Mouse (Mus musculus) liver, postnatal 0 days (tissue): ENCODE results near the gene Auh. TPM values are rescaled to one million over a fixed set of nuclear protein-coding genes. Genes with fewer than 3 reads are reported as not detected.

Source experiments
- ATAC-seq: fragments of 200-750 bp; cut with Nextera tagmentation; 2 replicates; pipeline ENCODE4 v1.8.0; 2017; ENCODE audit warnings: mild to moderate bottlenecking, moderate library complexity
- DNase-seq: peaks from one replicate; pipeline ENCODE4 v3.0.0-alpha.2; 2016
- H3K27ac ChIP-seq: fragments of 300-500 bp; sonication (generic); 2 replicates; pipeline ENCODE4 v1.5.1; 2014; ENCODE audit warnings: antibody characterized with exemption, moderate library complexity, mild to moderate bottlenecking, low read depth
- H3K27me3 ChIP-seq: fragments of 300-500 bp; sonication (generic); 2 replicates; pipeline ENCODE4 v1.6.1; 2014; ENCODE audit warnings: low read length, control low read depth, mixed read lengths; ENCODE audit not compliant: insufficient read depth
- H3K36me3 ChIP-seq: fragments of 300-500 bp; sonication (generic); replicated peaks from 2 replicates; pipeline ENCODE4 v1.6.1; 2014; ENCODE audit warnings: mild to moderate bottlenecking, control low read depth, low read length, moderate library complexity, mixed read lengths; ENCODE audit not compliant: insufficient read depth
- H3K4me1 ChIP-seq: fragments of 300-500 bp; sonication (generic); 2 replicates; pipeline ENCODE4 v1.6.1; 2014; ENCODE audit warnings: antibody characterized with exemption, mild to moderate bottlenecking, control low read depth; ENCODE audit not compliant: insufficient read depth
- H3K4me2 ChIP-seq: fragments of 300-500 bp; sonication (generic); 2 replicates; pipeline ENCODE4 v1.6.1; 2014; ENCODE audit warnings: low read depth, mild to moderate bottlenecking, low read length, moderate library complexity, mixed read lengths
- H3K4me3 ChIP-seq: fragments of 300-500 bp; sonication (generic); 2 replicates; pipeline ENCODE4 v1.5.1; 2014; ENCODE audit warnings: low read depth, low read length
- H3K9ac ChIP-seq: fragments of 300-500 bp; sonication (generic); replicated peaks from 2 replicates; pipeline ENCODE4 v1.6.1; 2014; ENCODE audit warnings: mild to moderate bottlenecking, moderate library complexity
- H3K9me3 ChIP-seq: fragments of 300-500 bp; sonication (generic); 2 replicates; pipeline ENCODE4 v1.6.1; 2016; ENCODE audit warnings: mild to moderate bottlenecking, control low read depth, low read length, mixed read lengths
- CTCF ChIP-seq: sonication (generic); IDR thresholded peaks from 2 replicates; pipeline ENCODE4 v1.5.1; 2016; ENCODE audit warnings: antibody characterized with exemption, low read depth
- EP300 ChIP-seq: IDR thresholded peaks from 2 replicates; pipeline ENCODE4 v1.6.1; 2016; ENCODE audit warnings: antibody characterized with exemption, low read depth, mild to moderate bottlenecking
- WGBS: fragments of 180-500 bp; shearing (Covaris S2); extraction: QIAGEN DNeasy Blood & Tissue Kit; methylation state at CpG from one replicate; pipeline ENCODE4 v1.1.7; 2014; ENCODE audit not compliant: insufficient replicate concordance; 5-methylcytosine and 5-hydroxymethylcytosine counted together
- polyA plus RNA-seq: library from polyadenylated mRNA; unstranded; fragments of >200 nt; fragmentation: Nextera tagmentation; extraction: Ambion mirVana; gene quantifications from 2 replicates; pipeline ENCODE4 v1.2.1, GENCODE M21; 2015

The Auh gene
- polyA plus RNA-seq, 1 experiment from 2014 or later: 33.2 TPM

DNA sequence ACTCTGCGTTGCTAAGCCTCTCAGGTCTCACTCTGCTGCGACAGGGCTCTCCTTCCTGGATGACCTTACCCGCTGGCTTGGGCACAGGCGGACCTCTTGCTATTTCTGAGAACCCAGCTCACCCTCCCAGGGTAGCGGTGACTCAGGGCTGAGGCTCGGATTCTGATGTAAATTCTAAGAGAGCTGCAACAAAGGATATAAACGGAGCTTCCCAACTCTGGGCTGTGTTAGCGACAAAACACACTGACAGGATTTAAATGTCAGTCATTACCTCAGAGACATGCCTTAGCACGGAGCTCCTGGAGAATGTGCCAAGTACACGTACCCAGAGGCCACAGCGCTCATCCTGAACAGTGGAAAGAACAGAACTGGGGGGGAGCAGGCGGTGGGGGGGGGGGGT lies 49.6 kb downstream of the Auh start:
- Histone ChIP-seq H3K36me3 (0 out of 2 replicates have a peak, but pooled peaks cover 2% of the 10 kb centered on the region), H3K9me3 (no peaks in the 10 kb centered on the region), H3K4me2 (no peak overlapping the region), H3K9ac (no peak overlapping the region), H3K4me1 (no peaks in the 10 kb centered on the region), H3K27ac (no peak overlapping the region), H3K4me3 (no peak overlapping the region), H3K27me3 (no peaks in the 10 kb centered on the region)
- no peak for DNase-seq
- no peak for TF ChIP-seq EP300
- no peak for TF ChIP-seq CTCF
- no peak for ATAC-seq
- 84% methylated on average over 12 of the region's 12 CpGs for WGBS

DNA sequence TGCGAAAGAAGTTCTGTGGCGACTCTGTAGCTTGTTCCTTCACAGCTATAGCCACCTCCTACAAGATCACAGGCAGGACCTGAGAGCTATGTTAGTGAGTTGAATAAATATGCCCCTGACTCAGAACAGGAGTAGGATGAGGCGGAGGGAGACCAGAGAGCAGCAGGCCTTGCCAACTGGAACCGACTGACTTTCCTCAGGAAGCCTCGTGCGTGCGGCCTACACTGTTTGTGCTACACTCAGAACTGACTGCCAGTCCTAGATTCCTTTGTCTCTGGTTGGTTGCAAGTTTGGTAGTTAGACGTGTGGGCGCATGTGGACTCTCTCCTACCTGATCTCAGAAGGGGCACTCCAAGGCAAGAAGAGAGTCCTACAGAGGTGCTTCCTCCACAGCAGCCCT lies 50.2 kb downstream of the Auh start:
- H3K27ac ChIP-seq: no peak overlapping the region
- ATAC-seq: no peak
- TF ChIP-seq CTCF: no peak
- TF ChIP-seq EP300: no peak

DNA sequence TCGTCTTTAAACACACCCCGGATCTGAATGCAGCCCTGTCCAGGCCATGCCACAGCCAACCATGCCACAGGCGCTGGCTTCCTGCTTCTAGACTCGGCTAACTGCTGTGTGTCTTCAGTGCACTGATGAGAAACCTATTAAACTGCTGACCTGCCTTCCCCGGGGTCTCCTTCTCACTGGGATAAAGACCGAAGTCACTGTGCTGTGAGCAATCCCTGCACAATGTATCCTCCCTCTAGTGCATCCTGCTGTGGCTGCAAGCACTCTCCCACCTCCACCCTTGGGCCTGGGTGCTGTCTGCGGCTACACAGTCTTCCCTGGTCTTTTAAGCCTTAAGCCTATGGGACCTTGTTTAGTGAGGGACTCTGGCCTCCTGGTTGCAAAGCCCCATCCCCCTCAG lies 50.7 kb downstream of the Auh start:
- Histone ChIP-seq H3K36me3 (0 out of 2 replicates have a peak, but pooled peaks cover 2% of the 10 kb centered on the region), H3K9me3 (no peaks in the 10 kb centered on the region), H3K4me1 (no peaks in the 10 kb centered on the region), H3K4me3 (no peak overlapping the region), H3K4me2 (no peak overlapping the region), H3K9ac (no peak overlapping the region), H3K27me3 (no peaks in the 10 kb centered on the region), H3K27ac (no peak overlapping the region)
- DNase-seq (no peak), ATAC-seq (no peak)
- TF ChIP-seq CTCF (no peak), EP300 (no peak)
- WGBS: 84% methylated on average over 7 of the region's 7 CpGs

More for the DNA sequence above, 50.2 kb downstream of the Auh start:
- Histone ChIP-seq H3K4me2 (no peak overlapping the region), H3K4me1 (no peaks in the 10 kb centered on the region), H3K9ac (no peak overlapping the region), H3K9me3 (no peaks in the 10 kb centered on the region), H3K27me3 (no peaks in the 10 kb centered on the region), H3K36me3 (0 out of 2 replicates have a peak, but pooled peaks cover 2% of the 10 kb centered on the region), H3K4me3 (no peak overlapping the region)
- WGBS: 90% methylated on average over 9 of the region's 9 CpGs
- no peak for DNase-seq

DNA sequence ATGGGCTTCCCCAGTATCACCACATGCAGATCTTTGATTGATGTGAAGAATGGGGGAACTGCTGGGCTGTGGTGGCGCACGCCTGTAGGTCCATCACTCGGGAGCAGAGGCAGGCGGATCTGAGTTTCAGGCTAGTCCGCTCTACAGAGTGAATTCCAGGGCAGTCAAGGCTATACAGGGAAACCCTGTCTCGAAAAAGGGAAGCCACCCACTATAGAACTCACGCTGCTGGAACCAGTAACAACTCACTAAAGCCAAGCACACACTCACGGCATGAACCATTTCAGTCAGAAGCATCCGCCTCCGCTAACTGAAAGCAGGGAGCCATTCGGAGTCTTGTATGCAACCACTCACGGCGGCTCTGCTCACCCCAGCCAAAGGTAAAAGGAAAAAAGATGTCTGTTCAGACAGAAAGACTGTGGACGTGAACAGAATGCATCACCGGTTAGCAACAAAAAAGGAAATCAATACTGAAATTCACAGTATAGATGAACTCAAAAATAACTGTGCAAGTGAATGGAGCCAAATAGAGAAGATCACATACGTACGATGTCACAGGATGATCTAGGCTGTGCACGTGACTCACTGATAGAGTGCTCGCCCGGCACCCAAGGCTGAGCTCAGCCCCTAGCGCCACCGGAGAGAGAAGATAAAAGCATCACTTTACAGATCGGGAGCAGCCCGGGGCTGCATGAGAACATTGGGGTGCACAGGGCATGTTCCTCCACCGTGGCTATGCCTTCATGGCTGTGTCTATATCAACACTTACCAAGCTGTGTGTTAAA lies 53.7 kb downstream of the Auh start:
- no peak overlapping the region for H3K9ac ChIP-seq
- H3K9me3 ChIP-seq: no peaks in the 10 kb centered on the region
- H3K36me3 ChIP-seq: no peaks in the 10 kb centered on the region
- ATAC-seq (no peak), DNase-seq (no peak)
- TF ChIP-seq CTCF (no peak), EP300 (no peak)
- no peaks in the 10 kb centered on the region for H3K4me1 ChIP-seq
- WGBS: 74% methylated on average over 25 of the region's 25 CpGs
- no peaks in the 10 kb centered on the region for H3K27me3 ChIP-seq
- no peak overlapping the region for H3K4me3 ChIP-seq
- H3K4me2 ChIP-seq: no peak overlapping the region
- H3K27ac ChIP-seq: no peak overlapping the region

DNA sequence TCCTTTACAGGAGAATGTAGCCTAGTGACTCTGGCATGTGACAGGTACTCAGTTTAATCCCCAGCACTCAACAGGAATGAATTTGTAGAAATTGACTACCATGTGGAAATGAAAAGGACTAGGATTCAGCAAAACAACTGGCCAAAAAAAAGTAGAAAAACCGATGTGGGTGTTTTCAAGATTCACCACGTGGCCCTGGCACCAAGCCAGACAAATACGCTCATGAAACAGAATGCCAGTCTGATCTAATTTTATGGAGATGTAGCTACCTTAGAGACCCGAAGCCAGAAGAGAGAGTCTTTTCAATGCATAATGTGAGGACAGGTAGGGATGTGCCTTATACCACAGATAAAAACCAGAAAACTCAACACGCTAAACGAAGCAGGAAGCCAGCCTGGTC lies 54.4 kb downstream of the Auh start:
- Histone ChIP-seq H3K27ac (no peak overlapping the region), H3K27me3 (no peaks in the 10 kb centered on the region), H3K4me3 (no peak overlapping the region), H3K9me3 (no peaks in the 10 kb centered on the region), H3K36me3 (no peaks in the 10 kb centered on the region), H3K4me1 (no peaks in the 10 kb centered on the region), H3K4me2 (no peak overlapping the region), H3K9ac (no peak overlapping the region)
- 64% methylated on average over 6 of the region's 6 CpGs for WGBS
- TF ChIP-seq EP300: no peak
- TF ChIP-seq CTCF: no peak
- DNase-seq: no peak
- no peak for ATAC-seq

DNA sequence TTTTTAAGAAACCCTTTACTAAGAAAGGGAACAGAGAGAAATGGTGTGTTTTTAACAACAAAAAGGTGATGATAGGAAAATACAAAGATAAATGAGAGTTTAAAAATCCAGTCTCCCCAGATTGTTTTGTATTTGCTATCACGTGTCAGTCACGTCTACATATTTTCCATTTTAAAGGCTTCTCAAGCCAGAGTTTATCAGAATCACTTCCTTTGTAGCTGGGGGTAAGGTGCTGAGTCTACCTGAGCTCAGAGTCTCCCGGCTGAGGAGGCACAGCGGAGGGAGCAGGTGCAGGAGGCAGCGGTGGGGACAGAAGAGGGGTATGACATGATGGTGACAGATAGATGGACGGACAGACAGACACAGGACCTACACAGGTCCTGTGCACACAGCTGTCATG lies 55.1 kb downstream of the Auh start:
- Histone ChIP-seq H3K36me3 (no peaks in the 10 kb centered on the region), H3K4me1 (no peaks in the 10 kb centered on the region), H3K9me3 (no peaks in the 10 kb centered on the region), H3K27me3 (no peaks in the 10 kb centered on the region), H3K9ac (no peak overlapping the region), H3K4me3 (no peak overlapping the region), H3K4me2 (no peak overlapping the region), H3K27ac (no peak overlapping the region)
- DNase-seq: no peak
- no peak for TF ChIP-seq EP300
- TF ChIP-seq CTCF: no peak
- WGBS: 63% methylated on average over 6 of the region's 6 CpGs
- no peak for ATAC-seq
